Mouse (Mus musculus) cortical plate, adult 2 months (tissue): ENCODE measurements around the gene Gm17662. TPM values are rescaled to one million over a fixed set of nuclear protein-coding genes. Genes with fewer than 3 reads are reported as not detected.

Source experiments
- H3K27ac ChIP-seq: fragments of 200-500 bp; 2 replicates; pipeline ENCODE4 v1.5.1; 2012; ENCODE audit warnings: low read length, control low read depth, inconsistent platforms; ENCODE audit not compliant: insufficient read depth
- H3K4me1 ChIP-seq: fragments of 200-500 bp; 2 replicates; pipeline ENCODE4 v1.6.1; 2011; ENCODE audit warnings: low read length; ENCODE audit not compliant: control insufficient read depth, insufficient read depth
- H3K4me3 ChIP-seq: fragments of 200-500 bp; 2 replicates; pipeline ENCODE4 v1.5.1; 2011; ENCODE audit warnings: mild to moderate bottlenecking, low read length, control low read depth; ENCODE audit not compliant: insufficient read depth
- CTCF ChIP-seq: fragments of 200-500 bp; IDR thresholded peaks from 2 replicates; pipeline ENCODE4 v1.5.1; 2011; ENCODE audit warnings: mild to moderate bottlenecking, control low read depth, low read length; ENCODE audit not compliant: insufficient read depth; ENCODE audit errors: extremely low read depth
- POLR2A ChIP-seq: fragments of 200-500 bp; IDR thresholded peaks from 2 replicates; pipeline ENCODE4 v1.6.1; 2011; ENCODE audit warnings: mild to moderate bottlenecking, low read length, control low read depth; ENCODE audit not compliant: insufficient read depth; ENCODE audit errors: extremely low read depth
- polyA plus RNA-seq: library from polyadenylated mRNA; depleted of rRNA; stranded (reverse); fragments of >200 nt; gene quantifications from 2 replicates; pipeline ENCODE4 v1.2.3, GENCODE M21; 2012; rRNA removed

The Gm17662 gene
- polyA plus RNA-seq, result not detected in 2 replicates

GRCm38 (mm10) chr4:104857029-104857428 lies at the start of gene Gm17662:
Gene Gm17662, plus strand, starts transcription at chr4:104857329.
- H3K4me1 ChIP-seq, result no peaks in the 10 kb centered on the region
- no peak within 1 kb of the TSS for H3K27ac ChIP-seq
- no peak within 1 kb of the TSS for H3K4me3 ChIP-seq
- no peak for TF ChIP-seq CTCF
- no peak for TF ChIP-seq POLR2A

DNA sequence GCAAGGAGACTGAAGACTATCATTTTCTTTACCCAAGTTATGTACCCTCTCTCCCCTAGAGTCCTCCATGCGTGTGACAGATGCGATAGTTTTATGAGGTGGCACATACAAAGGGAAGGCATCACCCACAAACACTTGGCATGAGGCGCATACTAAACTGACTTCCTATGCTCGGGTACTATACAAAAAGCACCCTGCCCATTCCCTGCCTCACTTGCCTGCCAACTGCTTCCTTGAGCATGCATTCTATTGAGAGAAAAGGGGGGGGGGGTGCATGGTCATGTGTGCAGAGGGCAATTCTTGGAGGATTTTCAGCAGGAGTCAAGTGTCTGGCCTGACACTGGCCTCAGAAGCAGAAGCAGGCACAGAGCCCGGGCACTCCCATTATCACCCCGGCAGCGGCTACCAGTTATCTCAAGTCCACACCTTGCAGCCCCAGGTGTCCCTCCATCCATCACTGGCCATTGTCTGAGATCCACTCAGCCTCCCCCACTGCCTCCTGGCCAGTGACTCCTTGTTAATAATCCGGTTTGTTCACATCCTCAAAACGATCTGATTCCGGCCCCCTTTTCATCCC lies 46.3 kb upstream of the Gm17662 start:
- Histone ChIP-seq H3K27ac (no peak overlapping the region), H3K4me3 (no peak overlapping the region), H3K4me1 (no peaks in the 10 kb centered on the region)
- TF ChIP-seq POLR2A, result no peak
- TF ChIP-seq CTCF, result no peak

DNA sequence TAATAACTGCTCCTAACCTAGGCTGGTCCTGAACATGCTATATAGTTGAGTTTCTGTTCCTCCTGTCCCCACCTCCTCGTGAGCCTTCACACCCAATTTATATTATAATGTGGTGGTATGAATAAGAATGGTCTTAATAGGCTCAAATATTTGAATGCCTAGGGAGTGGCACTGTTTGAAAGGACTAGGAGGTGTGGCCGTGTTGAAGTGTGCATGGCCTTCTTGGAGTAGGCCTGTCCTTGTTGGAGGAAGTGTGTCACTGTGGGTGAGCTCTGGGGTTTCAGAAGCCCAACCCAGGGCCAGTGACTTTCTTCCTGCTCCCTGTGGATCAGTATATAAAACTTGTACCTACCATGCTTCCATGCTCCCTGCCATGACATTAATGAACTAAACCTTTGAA lies 43.5 kb upstream of the Gm17662 start:
- Histone ChIP-seq H3K27ac (no peak overlapping the region), H3K4me1 (no peaks in the 10 kb centered on the region), H3K4me3 (no peak overlapping the region)
- TF ChIP-seq CTCF (no peak), POLR2A (no peak)

DNA sequence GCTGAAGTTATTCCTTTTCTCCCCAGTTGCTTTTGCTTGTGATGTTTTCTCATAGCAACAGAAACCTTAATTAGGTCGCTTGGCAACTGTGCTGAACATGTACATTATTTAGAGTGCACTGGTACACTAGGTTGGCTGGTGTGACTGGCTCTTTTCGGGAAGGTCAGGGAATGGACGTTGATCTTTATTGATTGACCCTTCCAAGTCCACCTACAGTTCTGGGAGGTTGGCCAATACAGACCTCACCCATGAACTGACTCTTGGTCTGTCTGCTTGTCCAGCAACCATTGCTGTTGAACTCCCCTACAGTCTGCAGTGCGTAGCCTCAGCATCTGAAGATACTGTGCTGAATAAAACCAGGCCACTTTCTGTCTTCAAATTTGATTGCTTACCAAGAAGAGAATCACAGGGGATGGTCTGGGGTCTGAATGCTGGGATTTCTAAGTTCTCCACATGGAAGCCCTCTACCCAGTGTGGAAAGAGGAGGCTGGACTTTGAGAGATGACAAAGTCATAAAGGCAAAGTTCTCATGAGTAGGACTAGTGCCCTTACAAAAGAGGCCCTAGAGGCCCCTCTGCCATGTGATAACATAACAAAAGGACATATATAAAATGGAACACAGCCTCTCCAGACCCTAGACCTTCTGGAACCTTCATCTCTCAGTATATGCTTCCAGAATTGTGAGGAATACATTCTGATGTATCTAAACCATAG lies 40.5 kb upstream of the Gm17662 start:
- Histone ChIP-seq H3K4me1 (no peaks in the 10 kb centered on the region), H3K4me3 (no peak overlapping the region), H3K27ac (no peak overlapping the region)
- no peak for TF ChIP-seq POLR2A
- no peak for TF ChIP-seq CTCF

DNA sequence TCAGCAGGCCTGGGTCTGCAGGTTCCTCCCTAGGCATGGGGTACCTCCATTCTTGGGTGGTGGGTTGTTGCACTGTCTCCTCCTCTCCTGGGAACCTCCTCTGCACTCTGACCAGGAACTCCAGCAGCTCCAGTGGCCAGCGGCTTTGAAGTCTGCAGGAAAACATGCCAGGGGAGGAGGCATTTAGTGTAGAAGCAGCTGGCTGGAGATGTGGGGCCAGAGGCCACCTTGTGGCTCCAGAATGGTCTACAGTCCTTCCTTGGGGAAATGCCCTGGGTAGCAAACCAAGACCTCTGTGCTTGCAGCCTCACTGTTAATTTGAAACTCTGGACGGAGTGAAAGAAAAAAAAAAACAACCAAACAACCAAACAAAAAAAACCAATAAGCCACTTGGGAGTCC lies 39.6 kb upstream of the Gm17662 start:
- H3K27ac ChIP-seq, result no peak overlapping the region
- no peak for TF ChIP-seq POLR2A
- TF ChIP-seq CTCF, result no peak
- H3K4me3 ChIP-seq, result no peak overlapping the region
- H3K4me1 ChIP-seq, result no peaks in the 10 kb centered on the region

- no peaks in the 10 kb centered on the region for H3K4me1 ChIP-seq
- no peak overlapping the region for H3K27ac ChIP-seq
- no peak overlapping the region for H3K4me3 ChIP-seq
- no peak for TF ChIP-seq CTCF
- TF ChIP-seq POLR2A, result no peak
Measured at GRCm38 (mm10) chr4:104818986-104819385, 38.1 kb upstream of the Gm17662 start.

- TF ChIP-seq POLR2A, result no peak
- no peak for TF ChIP-seq CTCF
- Histone ChIP-seq H3K4me3 (no peak overlapping the region), H3K4me1 (no peaks in the 10 kb centered on the region), H3K27ac (no peak overlapping the region)
Measured at GRCm38 (mm10) chr4:104819891-104820290, 37.2 kb upstream of the Gm17662 start.

DNA sequence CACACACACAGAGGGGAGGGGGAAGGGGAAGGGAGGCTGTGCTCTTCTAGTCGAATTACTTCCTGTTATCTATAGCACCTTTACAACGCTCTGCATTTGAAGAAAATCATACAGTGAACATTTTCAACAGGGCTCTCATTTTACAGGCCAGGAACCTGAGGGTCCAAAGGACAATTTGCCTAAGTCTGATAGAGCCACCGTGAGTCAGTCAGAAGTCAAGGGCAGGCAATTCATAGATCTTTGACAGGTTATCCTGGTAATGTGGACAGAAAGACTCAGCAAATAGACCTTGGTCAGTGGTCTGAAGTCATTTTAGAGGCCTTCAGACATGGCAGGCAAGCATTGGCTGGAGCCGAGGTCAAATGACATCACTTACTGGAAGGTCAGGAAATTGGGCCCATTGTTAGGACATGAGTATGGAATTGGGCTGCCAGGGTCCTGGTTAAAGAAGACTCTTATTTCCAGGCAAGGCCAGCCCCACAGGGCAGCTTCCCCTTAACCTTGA lies 33.5 kb upstream of the Gm17662 start:
- no peak overlapping the region for H3K27ac ChIP-seq
- no peaks in the 10 kb centered on the region for H3K4me1 ChIP-seq
- TF ChIP-seq CTCF (no peak), POLR2A (no peak)
- no peak overlapping the region for H3K4me3 ChIP-seq

DNA sequence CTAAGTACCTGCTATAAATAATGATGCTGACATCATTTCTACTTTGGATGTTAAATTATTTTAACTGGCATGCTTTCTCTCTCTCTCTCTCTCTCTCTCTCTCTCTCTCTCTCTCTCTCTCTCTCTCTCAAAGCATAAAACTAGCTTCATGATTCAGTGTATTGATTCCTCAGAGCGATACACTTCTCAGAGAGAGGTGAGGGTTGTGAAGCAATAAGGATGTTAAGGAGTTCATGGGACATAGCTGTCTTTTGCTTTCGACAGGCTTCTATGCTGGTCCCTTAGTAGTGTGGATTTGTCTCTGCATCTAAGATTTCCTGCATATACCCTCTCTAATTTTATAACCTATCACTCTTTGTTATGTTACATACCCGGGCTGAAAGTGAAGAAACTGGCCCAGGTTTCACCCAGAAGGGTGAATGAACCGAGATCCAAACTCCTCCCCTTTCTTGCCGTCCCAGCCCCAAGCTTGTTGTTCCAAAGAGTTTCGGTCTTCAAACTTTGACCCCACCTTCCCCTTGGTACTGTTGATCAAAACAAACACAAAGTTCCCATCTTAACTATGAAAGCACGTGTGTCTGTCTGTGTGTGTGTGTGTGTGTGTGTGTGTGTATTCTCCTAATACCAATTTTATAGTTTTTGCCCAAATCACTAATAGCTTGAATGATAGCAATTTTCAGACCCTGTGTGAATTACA lies 32.6 kb upstream of the Gm17662 start:
- TF ChIP-seq CTCF (no peak), POLR2A (no peak)
- Histone ChIP-seq H3K27ac (no peak overlapping the region), H3K4me1 (no peaks in the 10 kb centered on the region), H3K4me3 (no peak overlapping the region)

DNA sequence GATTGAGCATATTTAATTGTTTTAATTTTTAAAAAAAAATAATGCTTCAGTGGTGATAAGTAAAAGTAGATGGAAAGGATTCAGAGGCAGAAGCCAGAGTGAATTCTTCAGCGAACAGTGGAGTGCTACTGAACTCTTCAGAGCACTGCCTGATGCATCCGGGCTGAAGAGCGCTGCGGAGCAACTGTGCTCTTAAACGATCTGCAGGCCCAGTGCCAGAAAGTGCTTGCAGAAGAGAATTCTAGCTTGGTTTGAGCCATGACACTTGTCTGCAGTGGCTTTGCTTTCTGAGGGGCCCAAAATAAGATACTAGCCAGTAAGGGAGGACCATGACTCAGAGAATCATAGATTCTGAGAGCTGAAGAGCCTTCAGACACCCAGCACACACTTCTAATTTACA lies 28.2 kb upstream of the Gm17662 start:
- H3K4me3 ChIP-seq, result no peak overlapping the region
- TF ChIP-seq POLR2A (no peak), CTCF (no peak)
- H3K4me1 ChIP-seq, result no peaks in the 10 kb centered on the region
- no peak overlapping the region for H3K27ac ChIP-seq
